In genomic region chr17:53456152-53456551, GRCm38 (mm10) we compare ENCODE assay signal across 22 mouse cellular contexts. TPM values are rescaled to one million over a fixed set of nuclear protein-coding genes. Genes with fewer than 3 reads are reported as not detected.
"Had no signal": no experiment of that assay in that cellular context is flagged by ENCODE, and none has a peak within 500 bp of the region (broad histone marks: within the 10 kb centered on the region; RNA-seq: fewer than 3 reads in every experiment).

No protein-coding gene starts in this region.

- DNase-seq: gastrocnemius, postnatal 25 days; heart, adult 18-20 months; heart, postnatal 10 days; heart, postnatal 4 days; kidney, adult 18-20 months; kidney, adult 8-10 months; kidney, postnatal 10 days; kidney, postnatal 25 days; kidney, postnatal 4 days; liver; liver, embryonic 13.5 days had no signal

- H3K9me3 ChIP-seq: hindbrain, embryonic 10.5 days; hindbrain, embryonic 12.5 days; intestine, embryonic 15.5 days; limb, embryonic 10.5 days; liver, embryonic 13.5 days; liver, embryonic 15.5 days had no signal

- H3K4me1 ChIP-seq: heart, embryonic 12.5 days; hindbrain, embryonic 10.5 days; hindbrain, embryonic 12.5 days; intestine, embryonic 15.5 days; limb, embryonic 10.5 days; limb, embryonic 12.5 days; liver, embryonic 13.5 days; liver, embryonic 15.5 days had no signal

- H3K36me3 ChIP-seq: heart, embryonic 12.5 days; hindbrain, embryonic 10.5 days; hindbrain, embryonic 12.5 days; intestine, embryonic 15.5 days; limb, embryonic 10.5 days; limb, embryonic 12.5 days; liver, embryonic 13.5 days; liver, embryonic 15.5 days had no signal

- H3K27me3 ChIP-seq: heart, embryonic 12.5 days; hindbrain, embryonic 12.5 days; intestine, embryonic 15.5 days; limb, embryonic 12.5 days; liver, embryonic 13.5 days; liver, embryonic 15.5 days had no signal

- H3K9ac ChIP-seq: heart, embryonic 12.5 days; hindbrain, embryonic 12.5 days; hindbrain, embryonic 14.5 days; intestine, embryonic 15.5 days; limb, embryonic 12.5 days; liver, embryonic 13.5 days; liver, embryonic 15.5 days had no signal

- H3K27ac ChIP-seq: hindbrain, embryonic 10.5 days; hindbrain, embryonic 12.5 days; hindbrain, embryonic 14.5 days; intestine, embryonic 15.5 days; layer of hippocampus, adult 2 months; left cerebral cortex, adult 2 months; limb, embryonic 10.5 days; limb, embryonic 12.5 days; liver, embryonic 13.5 days; liver, embryonic 15.5 days had no signal

- H3K4me3 ChIP-seq: heart, embryonic 12.5 days; hindbrain, embryonic 10.5 days; hindbrain, embryonic 12.5 days; intestine, embryonic 15.5 days; layer of hippocampus, adult 2 months; left cerebral cortex, adult 2 months; limb, embryonic 10.5 days; limb, embryonic 12.5 days; liver, embryonic 13.5 days; liver, embryonic 15.5 days had no signal

RNA-seq across cellular contexts. Expression of gene Efhb, which starts 7.0 kb away (rescaled TPM):
- total RNA-seq: granulocyte monocyte progenitor cell, adult 5-6 weeks had no signal
- polyA plus RNA-seq: liver, embryonic 13.5 days; liver, embryonic 15.5 days had no signal
